Mouse (Mus musculus) midbrain, embryonic 10.5 days (tissue): Measurements from ENCODE around the gene Prdx2. TPM values are rescaled to one million over a fixed set of nuclear protein-coding genes. Genes with fewer than 3 reads are reported as not detected.

Source experiments
- DNase-seq: peaks from one replicate; pipeline ENCODE4 v3.0.0-alpha.2; 2017; ENCODE audit warnings: low spot score
- H3K27ac ChIP-seq: fragments of 300-500 bp; sonication (generic); replicated peaks from 2 replicates; pipeline ENCODE4 v1.5.1; 2016; ENCODE audit warnings: mild to moderate bottlenecking
- H3K27me3 ChIP-seq: fragments of 300-500 bp; sonication (generic); 2 replicates; pipeline ENCODE4 v1.6.1; 2016; ENCODE audit warnings: low read depth, mild to moderate bottlenecking; ENCODE audit not compliant: poor library complexity, severe bottlenecking
- H3K36me3 ChIP-seq: fragments of 300-500 bp; sonication (generic); 2 replicates; pipeline ENCODE4 v1.6.1; 2016; ENCODE audit warnings: mild to moderate bottlenecking, moderate library complexity
- H3K4me1 ChIP-seq: fragments of 300-500 bp; sonication (generic); 2 replicates; pipeline ENCODE4 v1.6.1; 2016
- H3K4me3 ChIP-seq: fragments of 300-500 bp; sonication (generic); 2 replicates; pipeline ENCODE4 v1.5.1; 2016; ENCODE audit warnings: mild to moderate bottlenecking, moderate library complexity
- H3K9me3 ChIP-seq: fragments of 300-500 bp; sonication (generic); replicated peaks from 2 replicates; pipeline ENCODE4 v1.6.1; 2016; ENCODE audit warnings: mild to moderate bottlenecking
- WGBS: fragments of 180-500 bp; shearing (Covaris S2); methylation state at CpG from one replicate; pipeline ENCODE4 v1.1.7; 2016; 5-methylcytosine and 5-hydroxymethylcytosine counted together
- polyA plus RNA-seq: library from polyadenylated mRNA; unstranded; fragments of >200 nt; fragmentation: Nextera tagmentation; extraction: Ambion mirVana; gene quantifications from 2 replicates; pipeline ENCODE4 v1.2.1, GENCODE M21; 2016

Gene Prdx2
- polyA plus RNA-seq, 1 experiment from 2014 or later, result 1,203 TPM

DNA sequence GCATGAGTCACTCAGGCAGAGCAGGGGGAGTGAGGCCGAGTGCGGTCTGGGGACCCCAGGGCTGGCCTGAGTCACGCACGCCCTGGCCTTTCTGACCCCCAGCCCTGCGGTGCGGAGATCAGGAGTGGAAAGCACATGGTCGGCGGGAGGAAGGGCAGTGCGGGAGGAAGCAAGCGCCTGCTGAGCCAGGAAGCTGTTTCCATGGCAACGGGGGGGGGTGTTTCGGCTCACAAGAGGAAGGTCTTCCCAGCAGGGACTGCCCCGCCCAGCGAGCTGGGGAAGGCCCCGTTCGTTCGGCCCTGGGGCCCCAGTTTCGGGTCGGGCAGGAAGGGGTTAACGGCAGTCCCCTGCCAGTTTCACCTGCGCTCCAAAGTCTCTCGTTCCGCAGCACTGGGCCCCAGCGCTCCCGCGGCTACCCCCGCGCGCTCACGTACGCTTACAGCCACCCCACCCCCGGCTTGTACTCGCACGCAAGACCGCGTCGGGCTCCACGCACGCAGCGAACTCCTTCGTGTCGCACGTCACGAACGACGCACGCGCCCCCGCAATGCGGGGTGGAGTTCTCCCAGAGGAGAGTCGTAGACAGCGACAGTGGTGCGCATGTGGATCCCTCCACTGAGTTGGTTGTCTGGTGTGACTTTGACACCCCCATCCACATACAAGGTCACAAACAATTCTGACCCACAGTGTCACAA, 16.4 kb downstream of the Prdx2 start:
- H3K27ac ChIP-seq, result peak overlapping the region; percentile 83
- peak overlapping the region; percentile 68 for H3K4me3 ChIP-seq
- H3K27me3 ChIP-seq, result peaks cover 78% of the 10 kb centered on the region
- no peaks in the 10 kb centered on the region for H3K9me3 ChIP-seq
- DNase-seq, result peak; percentile 84
- H3K36me3 ChIP-seq, result no peaks in the 10 kb centered on the region
- H3K4me1 ChIP-seq, result peaks cover 45% of the 10 kb centered on the region
- WGBS, result under 1% methylated on average over 53 of the region's 53 CpGs

DNA sequence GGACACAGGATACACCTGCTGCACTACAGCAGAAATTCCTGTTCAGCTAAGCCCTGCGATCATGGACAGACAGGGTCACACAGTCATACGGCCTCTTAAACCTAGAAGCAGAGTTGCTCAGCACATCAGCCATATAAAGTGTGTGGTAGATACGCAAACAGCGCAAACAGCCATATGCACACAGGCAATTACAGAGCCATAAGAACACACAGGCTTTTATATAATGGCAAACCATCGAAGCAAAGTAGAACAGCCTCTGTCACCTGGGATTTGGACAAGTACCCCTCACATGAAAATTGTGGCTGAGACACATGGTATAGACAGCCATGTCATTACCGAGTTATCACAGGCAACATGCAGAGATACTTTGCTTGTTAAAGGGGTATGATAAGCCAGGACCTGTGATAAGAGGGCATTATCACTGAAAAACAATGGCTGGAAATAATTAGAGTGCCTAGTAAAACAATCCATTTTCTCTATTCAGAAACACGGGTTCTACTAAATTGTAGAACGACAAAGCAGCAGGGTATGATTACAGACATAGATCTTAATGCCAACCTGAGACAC, 17.1 kb downstream of the Prdx2 start:
- H3K27ac ChIP-seq, result peak overlapping the region; percentile 83
- H3K36me3 ChIP-seq, result no peaks in the 10 kb centered on the region
- H3K9me3 ChIP-seq, result no peaks in the 10 kb centered on the region
- H3K27me3 ChIP-seq, result peaks cover 76% of the 10 kb centered on the region
- H3K4me1 ChIP-seq, result peaks cover 47% of the 10 kb centered on the region
- no peak for DNase-seq
- WGBS, result 45% methylated on average over 8 of the region's 8 CpGs
- H3K4me3 ChIP-seq, result peak overlapping the region; percentile 68

DNA sequence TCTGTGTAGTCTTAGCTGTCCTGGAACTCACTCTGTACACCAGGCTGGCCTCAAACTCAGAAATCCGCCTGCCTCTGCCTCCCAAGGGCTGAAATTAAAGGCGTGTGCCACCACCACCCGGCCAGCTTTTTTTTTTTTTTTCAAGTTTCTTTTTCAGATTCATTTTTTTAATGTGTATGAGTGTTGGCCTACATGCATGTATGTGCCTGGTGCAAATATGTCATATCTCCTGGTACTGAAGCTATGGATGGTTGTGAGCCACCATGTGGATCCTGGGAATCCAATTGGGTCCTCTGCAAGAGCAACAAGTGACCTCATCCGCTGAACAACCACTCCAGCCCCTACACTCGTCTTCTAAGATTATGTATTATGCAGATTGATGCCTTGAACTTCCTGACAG, 18.0 kb downstream of the Prdx2 start:
- peaks cover 47% of the 10 kb centered on the region for H3K4me1 ChIP-seq
- H3K9me3 ChIP-seq, result no peaks in the 10 kb centered on the region
- H3K4me3 ChIP-seq, result no peak overlapping the region
- H3K27me3 ChIP-seq, result peaks cover 71% of the 10 kb centered on the region
- no peak overlapping the region for H3K27ac ChIP-seq
- 86% methylated on average over 5 of the region's 5 CpGs for WGBS
- DNase-seq, result no peak
- H3K36me3 ChIP-seq, result no peaks in the 10 kb centered on the region

DNA sequence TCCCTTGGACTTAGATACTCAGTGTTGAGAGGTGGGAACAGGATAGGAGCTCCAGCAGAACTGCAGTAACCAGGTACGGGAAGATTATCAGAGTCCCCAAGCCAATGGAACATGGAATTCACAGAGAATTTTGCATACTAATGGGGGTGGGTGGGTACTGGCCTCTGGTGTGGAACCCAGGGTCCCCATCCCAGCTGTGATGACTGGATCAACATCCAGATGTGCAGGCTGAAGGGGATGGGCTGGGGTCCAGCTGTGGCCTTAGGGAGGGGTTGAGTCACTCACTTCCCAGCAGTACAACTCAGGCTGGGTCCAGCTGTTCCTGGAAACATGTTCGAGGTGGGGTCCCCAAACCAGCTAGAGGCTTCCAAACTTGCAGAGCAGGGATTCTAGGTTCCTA, 18.5 kb downstream of the Prdx2 start:
- no peaks in the 10 kb centered on the region for H3K36me3 ChIP-seq
- no peak for DNase-seq
- H3K27ac ChIP-seq, result no peak overlapping the region
- H3K4me1 ChIP-seq, result peaks cover 47% of the 10 kb centered on the region
- WGBS, result 80% methylated on average over 2 of the region's 2 CpGs
- no peaks in the 10 kb centered on the region for H3K9me3 ChIP-seq
- H3K4me3 ChIP-seq, result no peak overlapping the region
- H3K27me3 ChIP-seq, result peaks cover 69% of the 10 kb centered on the region

DNA sequence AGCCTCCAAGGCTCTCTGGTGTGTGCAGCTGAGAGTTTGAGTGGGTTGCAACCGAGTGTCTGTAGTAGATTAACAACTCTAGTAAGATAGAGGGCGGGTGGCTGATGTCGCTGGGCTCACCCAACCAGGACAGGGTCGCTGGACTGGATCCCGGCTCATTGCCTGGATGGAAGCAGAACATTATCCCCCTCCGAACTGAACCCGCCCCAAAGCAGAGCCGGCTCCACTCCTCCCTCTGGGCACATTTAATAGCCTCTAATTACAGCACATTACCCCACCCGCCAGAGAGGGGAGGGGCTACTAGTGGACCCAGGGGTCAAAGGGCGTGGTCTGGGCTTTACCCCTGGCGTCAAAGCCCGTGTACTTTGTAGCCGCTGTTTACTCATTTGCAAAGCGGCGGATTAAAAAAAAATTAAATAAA, 19.9 kb downstream of the Prdx2 start:
- Histone ChIP-seq H3K4me1 (peaks cover 45% of the 10 kb centered on the region), H3K27me3 (peaks cover 60% of the 10 kb centered on the region), H3K4me3 (peak overlapping the region; percentile 72), H3K36me3 (no peaks in the 10 kb centered on the region), H3K27ac (no peak overlapping the region), H3K9me3 (no peaks in the 10 kb centered on the region)
- no peak for DNase-seq
- WGBS, result 16% methylated on average over 15 of the region's 15 CpGs

DNA sequence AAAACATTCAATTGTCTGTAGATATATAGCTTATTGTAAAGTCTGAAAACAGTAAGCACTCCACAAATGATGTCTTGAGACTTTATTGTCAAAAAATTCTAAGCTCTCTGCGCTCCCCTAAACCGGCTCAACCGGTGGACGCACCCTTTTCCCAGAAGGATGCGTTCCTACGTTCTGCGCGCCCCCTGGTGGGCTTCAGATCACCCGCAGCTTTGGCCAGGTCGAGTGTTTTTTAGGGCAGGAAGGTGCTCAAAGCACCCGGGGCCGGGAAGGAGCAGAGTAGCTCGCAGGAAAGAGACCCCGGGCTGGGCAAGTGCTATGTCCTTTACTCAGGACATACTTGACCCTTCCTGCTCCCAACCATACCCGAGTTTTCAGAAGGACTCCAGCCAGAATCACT, 20.4 kb downstream of the Prdx2 start:
- Histone ChIP-seq H3K27me3 (peaks cover 60% of the 10 kb centered on the region), H3K9me3 (no peaks in the 10 kb centered on the region), H3K4me3 (peak overlapping the region; percentile 72), H3K36me3 (no peaks in the 10 kb centered on the region), H3K4me1 (peaks cover 40% of the 10 kb centered on the region), H3K27ac (peak overlapping the region; percentile 88)
- DNase-seq, result peak; percentile 90
- under 1% methylated on average over 15 of the region's 15 CpGs for WGBS

DNA sequence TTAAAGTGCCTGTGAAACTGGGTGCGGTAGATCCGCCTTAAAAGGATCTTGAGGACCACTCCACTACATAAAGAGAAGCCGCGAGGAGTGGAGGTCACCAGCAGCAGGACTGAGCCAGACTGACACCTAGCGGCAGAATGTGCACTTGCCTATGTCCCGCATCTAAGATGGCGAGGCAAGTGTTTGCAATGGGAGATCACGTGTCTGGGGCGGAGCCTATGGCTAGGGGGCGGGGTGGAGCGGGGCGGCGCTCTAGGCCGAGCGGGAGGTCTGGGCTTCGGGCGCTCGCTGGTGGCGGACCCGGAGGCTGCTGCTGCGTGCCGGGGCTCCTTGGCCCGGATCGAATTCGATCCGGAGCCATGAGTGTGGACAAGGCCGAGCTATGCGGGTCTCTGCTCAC, 21.0 kb downstream of the Prdx2 start, which contains the start of gene Hook2:
Hook2 (plus strand) TSS at position 255 of the 400 bp plus-strand sequence.
- under 1% methylated on average over 28 of the region's 28 CpGs for WGBS
- Histone ChIP-seq H3K27ac (peak within 1 kb of the TSS; percentile 88), H3K36me3 (no peaks in the 10 kb centered on the region), H3K4me3 (peak within 1 kb of the TSS; percentile 72), H3K27me3 (peaks cover 60% of the 10 kb centered on the region), H3K4me1 (peaks cover 35% of the 10 kb centered on the region), H3K9me3 (no peaks in the 10 kb centered on the region)
- DNase-seq, result peak; percentile 96

DNA sequence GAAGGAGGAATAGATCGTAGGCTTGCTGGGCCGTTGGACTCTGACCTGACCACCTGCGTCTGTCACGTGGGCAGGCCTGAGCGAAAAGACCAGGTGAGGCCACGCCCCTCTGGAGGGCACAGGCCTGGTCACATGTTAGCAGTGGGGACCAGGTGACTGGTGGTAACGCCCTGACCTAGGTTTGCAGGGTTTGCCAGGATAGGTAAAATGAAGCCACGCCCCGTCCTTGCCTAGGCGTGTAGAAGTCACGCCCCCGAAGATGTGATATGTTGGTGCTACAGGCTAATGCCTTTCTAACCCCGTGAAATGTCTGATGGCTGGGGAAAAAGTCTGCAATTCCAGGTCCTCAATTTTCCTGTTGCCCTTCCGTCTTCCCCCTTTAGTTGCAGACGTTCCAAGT, 21.4 kb downstream of the Prdx2 start:
- DNase-seq, result no peak
- Histone ChIP-seq H3K27ac (peak overlapping the region; percentile 88), H3K9me3 (no peaks in the 10 kb centered on the region), H3K4me3 (peak overlapping the region; percentile 72), H3K27me3 (peaks cover 64% of the 10 kb centered on the region), H3K4me1 (peaks cover 34% of the 10 kb centered on the region), H3K36me3 (no peaks in the 10 kb centered on the region)
- 2% methylated on average over 15 of the region's 15 CpGs for WGBS

DNA sequence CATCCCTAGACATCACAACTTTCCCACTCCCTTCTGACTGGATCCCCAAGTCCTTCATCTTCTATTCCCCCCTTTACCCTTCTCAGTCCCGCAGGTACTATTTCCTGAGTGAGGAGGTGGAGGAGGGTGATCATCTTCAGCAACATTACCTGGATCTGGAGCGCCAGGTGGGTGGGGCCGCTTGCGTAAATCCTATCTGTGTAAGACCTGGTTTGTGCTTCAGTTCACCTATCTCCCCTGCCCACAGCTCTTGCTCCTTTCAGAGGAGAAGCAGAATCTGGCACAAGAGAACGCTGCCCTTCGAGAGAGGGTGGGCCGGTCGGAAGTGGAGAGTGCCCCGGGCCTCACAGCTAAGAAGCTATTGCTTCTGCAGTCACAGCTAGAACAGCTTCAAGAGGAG, 25.0 kb downstream of the Prdx2 start:
- Histone ChIP-seq H3K4me3 (no peak overlapping the region), H3K36me3 (no peaks in the 10 kb centered on the region), H3K27me3 (peaks cover 49% of the 10 kb centered on the region), H3K9me3 (no peaks in the 10 kb centered on the region), H3K4me1 (peaks cover 37% of the 10 kb centered on the region), H3K27ac (no peak overlapping the region)
- WGBS, result 96% methylated on average over 9 of the region's 9 CpGs
- no peak for DNase-seq

DNA sequence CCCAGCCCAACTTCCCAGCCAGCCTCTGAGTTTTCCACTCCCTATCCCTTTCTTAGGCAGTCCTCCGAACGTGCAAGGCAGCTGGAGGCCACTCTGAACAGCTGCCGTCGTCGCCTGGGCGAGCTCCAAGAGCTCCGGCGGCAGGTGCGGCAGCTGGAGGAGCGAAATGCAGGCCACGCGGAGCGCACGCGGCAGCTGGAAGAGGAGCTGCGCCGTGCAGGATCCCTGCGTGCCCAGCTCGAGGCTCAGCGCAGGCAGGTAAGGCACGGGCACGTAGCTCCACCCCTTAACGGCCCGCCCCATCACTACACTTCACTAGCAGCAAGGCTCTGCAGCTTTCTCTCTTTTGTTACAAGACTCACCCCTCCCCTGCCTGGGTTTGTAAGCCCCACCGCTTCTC, 26.3 kb downstream of the Prdx2 start:
- WGBS, result 26% methylated on average over 25 of the region's 25 CpGs
- Histone ChIP-seq H3K4me3 (peak overlapping the region; percentile 2; the same call in 1 of the 2 replicates), H3K36me3 (no peaks in the 10 kb centered on the region), H3K9me3 (no peaks in the 10 kb centered on the region), H3K27ac (no peak overlapping the region), H3K4me1 (peaks cover 26% of the 10 kb centered on the region), H3K27me3 (peaks cover 49% of the 10 kb centered on the region)
- DNase-seq, result no peak

DNA sequence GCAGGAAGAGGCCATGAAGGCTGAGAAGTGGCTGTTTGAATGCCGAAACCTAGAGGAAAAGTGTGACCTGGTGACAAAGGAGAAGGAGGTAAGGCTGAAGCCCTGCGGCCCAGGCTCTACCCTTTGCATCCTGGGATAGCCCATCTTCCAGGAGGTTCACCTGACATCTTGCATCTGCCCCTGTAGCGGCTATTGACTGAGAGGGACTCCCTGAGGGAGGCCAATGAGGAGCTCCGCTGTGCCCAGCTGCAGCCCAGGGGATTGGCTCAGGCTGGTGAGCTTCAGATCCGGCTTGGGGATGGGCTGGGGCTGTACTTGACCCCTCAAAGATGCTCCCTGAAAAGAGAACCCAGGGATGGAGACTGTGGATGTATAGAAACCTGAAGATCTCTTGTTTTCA, 27.6 kb downstream of the Prdx2 start:
- Histone ChIP-seq H3K27ac (no peak overlapping the region), H3K9me3 (no peaks in the 10 kb centered on the region), H3K36me3 (no peaks in the 10 kb centered on the region), H3K4me3 (no peak overlapping the region), H3K27me3 (peaks cover 41% of the 10 kb centered on the region), H3K4me1 (peaks cover 19% of the 10 kb centered on the region)
- 64% methylated on average over 5 of the region's 5 CpGs for WGBS
- no peak for DNase-seq

DNA sequence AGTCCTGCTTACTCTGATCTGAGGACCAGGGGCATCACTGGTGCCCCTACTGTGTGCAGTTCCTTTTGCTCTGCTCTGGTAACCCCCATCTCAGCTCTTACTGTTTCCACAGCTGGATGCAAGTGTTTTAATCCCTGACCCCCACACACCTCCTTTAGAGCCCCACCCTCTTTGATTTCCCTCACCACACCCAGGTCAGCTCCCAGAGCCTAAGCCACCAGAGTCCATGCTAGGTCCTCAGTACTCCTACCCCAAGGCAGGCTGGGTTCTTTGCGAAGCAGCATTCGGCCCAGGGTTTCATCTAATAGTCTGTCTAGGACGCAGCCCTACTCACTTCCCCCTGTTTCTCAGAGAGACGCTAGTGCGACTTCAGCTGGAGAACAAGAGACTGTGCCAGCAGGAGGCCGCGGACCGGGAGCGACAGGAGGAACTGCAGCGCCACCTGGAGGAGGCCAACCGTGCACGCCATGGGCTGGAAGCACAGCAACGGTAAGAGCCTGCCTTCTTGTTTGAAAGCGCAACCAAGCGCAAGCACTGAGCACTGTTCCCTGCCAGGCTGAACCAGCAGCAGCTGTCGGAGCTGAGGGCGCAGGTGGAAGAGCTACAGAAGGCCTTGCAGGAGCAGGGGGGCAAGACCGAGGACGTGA, 28.4 kb downstream of the Prdx2 start:
- peaks cover 37% of the 10 kb centered on the region for H3K27me3 ChIP-seq
- peaks cover 19% of the 10 kb centered on the region for H3K4me1 ChIP-seq
- H3K27ac ChIP-seq, result peak overlapping the region; percentile 77
- peak overlapping the region; percentile 41 for H3K4me3 ChIP-seq
- 4% methylated on average over 19 of the region's 19 CpGs for WGBS
- no peaks in the 10 kb centered on the region for H3K36me3 ChIP-seq
- DNase-seq, result peak; percentile 90
- H3K9me3 ChIP-seq, result no peaks in the 10 kb centered on the region

DNA sequence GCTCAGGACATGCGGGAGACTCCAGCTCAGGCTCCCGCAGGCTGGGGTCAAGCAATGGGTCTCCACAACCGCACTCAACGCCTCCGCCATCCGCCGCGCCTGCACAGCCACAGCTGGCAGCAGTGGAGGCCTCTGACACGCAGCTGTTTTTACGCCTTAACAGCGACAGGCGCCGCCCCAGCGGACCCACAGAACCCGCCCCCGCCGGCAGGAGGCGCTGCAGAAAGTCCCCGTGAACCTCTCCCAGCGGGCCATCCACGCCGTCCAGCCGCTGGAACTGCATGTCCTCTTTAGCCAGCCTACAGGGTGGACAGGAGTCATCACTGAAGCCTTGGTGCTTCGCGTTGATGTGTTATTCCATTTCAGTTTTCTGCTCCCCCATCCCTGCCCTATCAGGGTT, 38.3 kb downstream of the Prdx2 start:
- no peak for DNase-seq
- no peaks in the 10 kb centered on the region for H3K36me3 ChIP-seq
- peaks cover 54% of the 10 kb centered on the region for H3K27me3 ChIP-seq
- peaks cover 4% of the 10 kb centered on the region for H3K4me1 ChIP-seq
- H3K4me3 ChIP-seq, result no peak overlapping the region
- WGBS, result 14% methylated on average over 25 of the region's 25 CpGs
- H3K27ac ChIP-seq, result no peak overlapping the region
- H3K9me3 ChIP-seq, result no peaks in the 10 kb centered on the region
